Mouse (Mus musculus) bone marrow macrophage, adult 2 months (primary cell): ENCODE data around the gene Rab11b. TPM values are rescaled to one million over a fixed set of nuclear protein-coding genes. Genes with fewer than 3 reads are reported as not detected.

ENCODE experiments used
- H3K27ac ChIP-seq: 2 replicates; pipeline ENCODE4 v1.5.1; 2012; ENCODE audit warnings: low read depth, low read length; ENCODE audit not compliant: insufficient read depth
- H3K4me1 ChIP-seq: 2 replicates; pipeline ENCODE4 v1.6.1; 2012; ENCODE audit warnings: low read length; ENCODE audit not compliant: control insufficient read depth, insufficient read depth
- H3K4me3 ChIP-seq: 2 replicates; pipeline ENCODE4 v1.5.1; 2012; ENCODE audit warnings: mild to moderate bottlenecking, low read length, moderate library complexity; ENCODE audit not compliant: insufficient read depth
- CTCF ChIP-seq: IDR thresholded peaks from 2 replicates; pipeline ENCODE4 v1.5.1; 2012; ENCODE audit warnings: low read depth, mild to moderate bottlenecking, low read length, moderate library complexity
- POLR2A ChIP-seq: IDR thresholded peaks from 2 replicates; pipeline ENCODE4 v1.6.1; 2012; ENCODE audit warnings: mild to moderate bottlenecking, low read depth, low read length, borderline replicate concordance
- polyA plus RNA-seq: library from polyadenylated mRNA; stranded (reverse); fragments of >200 nt; gene quantifications from 2 replicates; pipeline ENCODE4 v1.2.4, GENCODE M21; 2012; ENCODE audit not compliant: missing spikeins, insufficient read depth, insufficient read length

The Rab11b gene
- polyA plus RNA-seq, 1 experiment: 128 TPM

- Histone ChIP-seq H3K4me3 (no peak overlapping the region), H3K27ac (no peak overlapping the region), H3K4me1 (peaks cover 7% of the 10 kb centered on the region)
- TF ChIP-seq CTCF: no peak
- no peak for TF ChIP-seq POLR2A
Observed at GRCm38 (mm10) chr17:33773871-33774572, 13.7 kb upstream of the Rab11b start.

- Histone ChIP-seq H3K4me3 (no peak overlapping the region), H3K4me1 (peaks cover 2% of the 10 kb centered on the region; the same call in 1 of the 2 replicates), H3K27ac (no peak overlapping the region)
- TF ChIP-seq CTCF (no peak), POLR2A (no peak)
Observed at GRCm38 (mm10) chr17:33773426-33773825, 13.1 kb upstream of the Rab11b start.

- TF ChIP-seq POLR2A: no peak
- no peak for TF ChIP-seq CTCF
Observed at GRCm38 (mm10) chr17:33771617-33772016, 11.3 kb upstream of the Rab11b start.

GRCm38 (mm10) chr17:33766389-33766788 lies 6.1 kb upstream of the Rab11b start:
- no peak overlapping the region for H3K4me3 ChIP-seq

More at GRCm38 (mm10) chr17:33771617-33772016, 11.3 kb upstream of the Rab11b start:
- H3K4me3 ChIP-seq: no peak overlapping the region
- H3K27ac ChIP-seq: no peak overlapping the region
- peaks cover 4% of the 10 kb centered on the region for H3K4me1 ChIP-seq

GRCm38 (mm10) chr17:33759767-33760254 lies 519 bp downstream of the Rab11b start:
- TF ChIP-seq POLR2A: no peak
- TF ChIP-seq CTCF: no peak
- peak overlapping the region; percentile 90 for H3K4me3 ChIP-seq
- peak overlapping the region; percentile 99 for H3K27ac ChIP-seq
- H3K4me1 ChIP-seq: peaks cover 28% of the 10 kb centered on the region

More at GRCm38 (mm10) chr17:33766389-33766788, 6.1 kb upstream of the Rab11b start:
- TF ChIP-seq CTCF (no peak), POLR2A (no peak)
- Histone ChIP-seq H3K27ac (no peak overlapping the region), H3K4me1 (peaks cover 3% of the 10 kb centered on the region; the same call in 1 of the 2 replicates)

GRCm38 (mm10) chr17:33757231-33757630 lies 3.1 kb downstream of the Rab11b start:
- no peak for TF ChIP-seq CTCF
- no peak for TF ChIP-seq POLR2A
- no peak overlapping the region for H3K4me3 ChIP-seq
- peaks cover 28% of the 10 kb centered on the region for H3K4me1 ChIP-seq
- H3K27ac ChIP-seq: no peak overlapping the region

GRCm38 (mm10) chr17:33756108-33756790 lies 4.1 kb downstream of the Rab11b start:
- H3K4me3 ChIP-seq: no peak overlapping the region
- H3K27ac ChIP-seq: no peak overlapping the region
- peaks cover 28% of the 10 kb centered on the region for H3K4me1 ChIP-seq
- TF ChIP-seq POLR2A (no peak), CTCF (no peak)

- H3K27ac ChIP-seq: no peak overlapping the region
- TF ChIP-seq POLR2A (no peak), CTCF (no peak)
- H3K4me1 ChIP-seq: peaks cover 25% of the 10 kb centered on the region
- H3K4me3 ChIP-seq: no peak overlapping the region
Observed at GRCm38 (mm10) chr17:33755418-33756107, 4.8 kb downstream of the Rab11b start.

- Histone ChIP-seq H3K4me3 (no peak overlapping the region), H3K27ac (no peak overlapping the region), H3K4me1 (peaks cover 25% of the 10 kb centered on the region)
- no peak for TF ChIP-seq POLR2A
- TF ChIP-seq CTCF: no peak
Observed at GRCm38 (mm10) chr17:33754656-33755055, 5.7 kb downstream of the Rab11b start.
